Mouse (Mus musculus) MEL (cell line): ENCODE measurements at regions not wholly inside any gene's neighbourhood (a gene's known extent, or its start where the extent isn't known, plus 50 kb on each side); places are given as distances from the start of the nearest gene placed in this dataset.

Source experiments
- DNase-seq: peaks from one replicate; pipeline ENCODE4 v3.0.0; 2011; ENCODE audit warnings: low read depth, low spot score
- H3K27ac ChIP-seq: 2 replicates; pipeline ENCODE4 v1.5.1; 2012; ENCODE audit warnings: low read depth, mild to moderate bottlenecking, control low read depth, low read length, moderate library complexity; ENCODE audit not compliant: control insufficient read depth
- H3K27me3 ChIP-seq, 2 experiments: fragments of 150-350 bp in 1 of 2; sonication (generic) in 1 of 2; 2 replicates each; pipeline ENCODE4 v1.6.1; 2012; ENCODE audit warnings: low read length in 2 of 2, mild to moderate bottlenecking in 2 of 2, improper control_type of control experiment in 1 of 2, moderate library complexity in 1 of 2; ENCODE audit not compliant: insufficient read depth in 2 of 2, control insufficient read depth in 1 of 2
- H3K36me3 ChIP-seq, 2 experiments: 2 replicates each; pipeline ENCODE4 v1.6.1; 2012 to 2014; ENCODE audit warnings: low read length in 2 of 2, improper control_type of control experiment in 1 of 2, inconsistent platforms in 1 of 2, mild to moderate bottlenecking in 1 of 2; ENCODE audit not compliant: insufficient read depth in 2 of 2, control insufficient read depth in 1 of 2
- H3K4me1 ChIP-seq, 2 experiments: fragments of 150-350 bp in 1 of 2; sonication (generic) in 1 of 2; 2 replicates each; pipeline ENCODE4 v1.6.1; 2012; ENCODE audit warnings: low read length in 2 of 2, improper control_type of control experiment in 1 of 2, mild to moderate bottlenecking in 1 of 2; ENCODE audit not compliant: insufficient read depth in 2 of 2, control insufficient read depth in 1 of 2
- H3K4me3 ChIP-seq, 2 experiments: fragments of 150-350 bp in 1 of 2; sonication (generic) in 1 of 2; 2 replicates each; pipeline ENCODE4 v1.5.1; 2012; ENCODE audit warnings: low read depth in 2 of 2, low read length in 2 of 2, mild to moderate bottlenecking in 2 of 2, moderate library complexity in 2 of 2, control low read depth in 1 of 2, improper control_type of control experiment in 1 of 2; ENCODE audit not compliant: control insufficient read depth in 1 of 2, insufficient read depth in 1 of 2
- H3K79me2 ChIP-seq: 2 replicates; pipeline ENCODE4 v1.6.1; 2012; ENCODE audit warnings: mild to moderate bottlenecking, low read length, moderate library complexity; ENCODE audit not compliant: control insufficient read depth, poor library complexity, insufficient read depth
- H3K9ac ChIP-seq: 2 replicates; pipeline ENCODE4 v1.6.1; 2012; ENCODE audit warnings: low read depth, mild to moderate bottlenecking, control low read depth, low read length, moderate library complexity; ENCODE audit not compliant: control insufficient read depth, poor library complexity, severe bottlenecking
- H3K9me3 ChIP-seq: fragments of 150-350 bp; sonication (generic); replicated peaks from 2 replicates; pipeline ENCODE4 v1.6.1; 2012; ENCODE audit warnings: mild to moderate bottlenecking, low read length, improper control_type of control experiment, moderate library complexity; ENCODE audit not compliant: insufficient read depth
- BHLHE40 ChIP-seq: IDR thresholded peaks from 2 replicates; pipeline ENCODE4 v1.6.1; 2012; ENCODE audit warnings: low read depth, mild to moderate bottlenecking, inconsistent platforms, low read length, improper control_type of control experiment, borderline replicate concordance
- CHD1 ChIP-seq: IDR thresholded peaks from 2 replicates; pipeline ENCODE4 v1.6.1; 2012; ENCODE audit warnings: low read depth, mild to moderate bottlenecking, inconsistent platforms, low read length, improper control_type of control experiment
- E2F4 ChIP-seq: IDR thresholded peaks from 2 replicates; pipeline ENCODE4 v1.6.1; 2011; ENCODE audit warnings: low read depth, low read length, improper control_type of control experiment, borderline replicate concordance
- EP300 ChIP-seq, 2 experiments: IDR thresholded peaks; 2 replicates each; pipeline ENCODE4 v1.6.1; 2011; ENCODE audit warnings: improper control_type of control experiment in 2 of 2, low read length in 2 of 2, low read depth in 1 of 2, mild to moderate bottlenecking in 1 of 2
- HCFC1 ChIP-seq: IDR thresholded peaks from 2 replicates; pipeline ENCODE4 v1.6.1; 2012; ENCODE audit warnings: low read depth, mild to moderate bottlenecking, inconsistent platforms, low read length, improper control_type of control experiment, moderate library complexity
- JUND ChIP-seq: IDR thresholded peaks from 2 replicates; pipeline ENCODE4 v1.6.1; 2011; ENCODE audit warnings: low read depth, mild to moderate bottlenecking, improper control_type of control experiment, low read length
- MAFK ChIP-seq: IDR thresholded peaks from 2 replicates; pipeline ENCODE4 v1.6.1; 2011; ENCODE audit warnings: low read depth, mild to moderate bottlenecking, low read length, improper control_type of control experiment, borderline replicate concordance
- MXI1 ChIP-seq: IDR thresholded peaks from 2 replicates; pipeline ENCODE4 v1.6.1; 2011; ENCODE audit warnings: mild to moderate bottlenecking, low read depth, low read length, improper control_type of control experiment
- MYC ChIP-seq: IDR thresholded peaks from 2 replicates; pipeline ENCODE4 v1.6.1; 2011; ENCODE audit warnings: low read depth, mild to moderate bottlenecking, low read length, improper control_type of control experiment, moderate library complexity
- NELFE ChIP-seq: IDR thresholded peaks from 2 replicates; pipeline ENCODE4 v1.6.1; 2011; ENCODE audit warnings: low read depth, low read length, improper control_type of control experiment
- POLR2A ChIP-seq, 2 experiments: IDR thresholded peaks; 2 replicates each; pipeline ENCODE4 v1.6.1; 2011 to 2012; ENCODE audit warnings: low read length in 2 of 2, mild to moderate bottlenecking in 2 of 2, control low read depth in 1 of 2, improper control_type of control experiment in 1 of 2, low read depth in 1 of 2, moderate library complexity in 1 of 2; ENCODE audit not compliant: control insufficient read depth in 1 of 2, insufficient read depth in 1 of 2, poor library complexity in 1 of 2
- POLR2AphosphoS2 ChIP-seq: IDR thresholded peaks from 2 replicates; pipeline ENCODE4 v1.6.1; 2011; ENCODE audit warnings: low read length, improper control_type of control experiment
- RAD21 ChIP-seq: IDR thresholded peaks from 2 replicates; pipeline ENCODE4 v1.6.1; 2011; ENCODE audit warnings: mild to moderate bottlenecking, low read depth, low read length, improper control_type of control experiment
- RCOR1 ChIP-seq: IDR thresholded peaks from 2 replicates; pipeline ENCODE4 v1.6.1; 2012; ENCODE audit warnings: low read depth, mild to moderate bottlenecking, inconsistent platforms, low read length, improper control_type of control experiment
- SMC3 ChIP-seq: IDR thresholded peaks from 2 replicates; pipeline ENCODE4 v1.6.1; 2011; ENCODE audit warnings: low read depth, low read length, improper control_type of control experiment
- TAL1 ChIP-seq: IDR thresholded peaks from 2 replicates; pipeline ENCODE4 v1.6.1; 2012; ENCODE audit warnings: mild to moderate bottlenecking, inconsistent platforms, low read length, moderate library complexity, mixed read lengths
- TBP ChIP-seq: IDR thresholded peaks from 2 replicates; pipeline ENCODE4 v1.8.0; 2011; ENCODE audit warnings: low read depth, low read length, improper control_type of control experiment
- USF2 ChIP-seq, 2 experiments: IDR thresholded peaks; 2 replicates each; pipeline ENCODE4 v1.6.1; 2011 to 2012; ENCODE audit warnings: improper control_type of control experiment in 2 of 2, low read length in 2 of 2, borderline replicate concordance in 1 of 2, inconsistent platforms in 1 of 2, low read depth in 1 of 2, mild to moderate bottlenecking in 1 of 2; ENCODE audit not compliant: insufficient read depth in 1 of 2
- ZKSCAN1 ChIP-seq: IDR thresholded peaks from 2 replicates; pipeline ENCODE4 v1.6.1; 2012; ENCODE audit warnings: low read depth, mild to moderate bottlenecking, inconsistent platforms, low read length, improper control_type of control experiment, moderate library complexity
- ZMIZ1 ChIP-seq: IDR thresholded peaks from 2 replicates; pipeline ENCODE4 v1.6.1; 2012; ENCODE audit warnings: low read depth, mild to moderate bottlenecking, inconsistent platforms, low read length, improper control_type of control experiment, moderate library complexity
- ZNF384 ChIP-seq: IDR thresholded peaks from 2 replicates; pipeline ENCODE4 v1.6.1; 2012; ENCODE audit warnings: low read depth, mild to moderate bottlenecking, inconsistent platforms, low read length, improper control_type of control experiment

DNA sequence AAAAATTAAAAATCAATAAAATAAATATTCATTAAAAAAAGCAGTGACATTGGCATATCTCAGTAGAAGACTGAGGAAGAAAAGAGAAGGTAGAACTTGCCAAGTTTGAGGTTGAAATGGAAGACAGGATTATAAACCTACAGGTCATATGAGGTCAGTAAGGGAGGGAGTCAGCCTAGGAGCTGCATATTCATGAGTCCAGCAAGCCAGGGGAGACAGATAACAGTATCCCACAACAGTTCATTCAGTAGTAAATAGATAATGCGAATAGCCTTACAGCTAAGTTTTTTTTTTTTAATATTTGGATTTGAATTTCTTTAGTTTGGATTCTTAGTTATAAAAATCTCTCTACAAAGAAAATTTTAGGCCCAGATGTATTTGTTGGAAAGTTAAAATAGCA, 542.8 kb upstream of the Fam160b2 start (continued):
- TF ChIP-seq MAFK, result no peak
- no peak for TF ChIP-seq NELFE
- no peak for TF ChIP-seq POLR2AphosphoS2
- no peak for TF ChIP-seq USF2 (IDR thresholded peaks at IDR 0.05; ENCODE audit: borderline replicate concordance in 1 of 2, insufficient read depth in 1 of 2, low read depth in 1 of 2, low read length in 2 of 2)
- no peak for TF ChIP-seq ZMIZ1
- TF ChIP-seq ZNF384, result peak; percentile 77
- TF ChIP-seq POLR2A (IDR thresholded peaks at IDR 0.05; ENCODE audit: control insufficient read depth in 1 of 2, insufficient read depth in 1 of 2, low read depth in 1 of 2, low read length in 2 of 2, poor library complexity in 1 of 2), result no peak
- 0 out of 2 replicates have a peak, but pooled peaks have one; percentile 36 for TF ChIP-seq ZKSCAN1
- TF ChIP-seq JUND, result no peak
- no peak for TF ChIP-seq MXI1
- TF ChIP-seq MYC, result no peak
- no peak for TF ChIP-seq RAD21
- TF ChIP-seq BHLHE40, result no peak
- TF ChIP-seq SMC3, result no peak
- TF ChIP-seq TBP, result no peak
- no peak for TF ChIP-seq TAL1

- no peak for TF ChIP-seq MAFK
- no peak for TF ChIP-seq MYC
- TF ChIP-seq EP300 (IDR thresholded peaks at IDR 0.05; ENCODE audit: low read depth in 1 of 2, low read length in 2 of 2), result no peak
- no peak for TF ChIP-seq RCOR1
- TF ChIP-seq NELFE, result no peak
- no peak for TF ChIP-seq MXI1
- no peak for TF ChIP-seq HCFC1
- no peak for TF ChIP-seq CHD1
- no peak for TF ChIP-seq BHLHE40
- no peak for TF ChIP-seq E2F4
- DNase-seq, result no peak
- Histone ChIP-seq H3K36me3 (no peaks in the 10 kb centered on the region), H3K4me1 (no peaks in the 10 kb centered on the region), H3K9me3 (no peaks in the 10 kb centered on the region), H3K79me2 (no peaks in the 10 kb centered on the region), H3K9ac (no peak overlapping the region), H3K27me3 (no peaks in the 10 kb centered on the region), H3K27ac (no peak overlapping the region), H3K4me3 (no peak overlapping the region)
Observed at GRCm38 (mm10) chr14:71129771-71130211, 530.2 kb upstream of the Fam160b2 start.
